Mouse (Mus musculus) ovary, postnatal 10 days (tissue): Measurements from ENCODE around the gene Rest.

ENCODE experiments used
- DNase-seq: peaks from one replicate; pipeline ENCODE4 v3.0.0; 2022; ENCODE audit warnings: low spot score

Rest gene

DNA sequence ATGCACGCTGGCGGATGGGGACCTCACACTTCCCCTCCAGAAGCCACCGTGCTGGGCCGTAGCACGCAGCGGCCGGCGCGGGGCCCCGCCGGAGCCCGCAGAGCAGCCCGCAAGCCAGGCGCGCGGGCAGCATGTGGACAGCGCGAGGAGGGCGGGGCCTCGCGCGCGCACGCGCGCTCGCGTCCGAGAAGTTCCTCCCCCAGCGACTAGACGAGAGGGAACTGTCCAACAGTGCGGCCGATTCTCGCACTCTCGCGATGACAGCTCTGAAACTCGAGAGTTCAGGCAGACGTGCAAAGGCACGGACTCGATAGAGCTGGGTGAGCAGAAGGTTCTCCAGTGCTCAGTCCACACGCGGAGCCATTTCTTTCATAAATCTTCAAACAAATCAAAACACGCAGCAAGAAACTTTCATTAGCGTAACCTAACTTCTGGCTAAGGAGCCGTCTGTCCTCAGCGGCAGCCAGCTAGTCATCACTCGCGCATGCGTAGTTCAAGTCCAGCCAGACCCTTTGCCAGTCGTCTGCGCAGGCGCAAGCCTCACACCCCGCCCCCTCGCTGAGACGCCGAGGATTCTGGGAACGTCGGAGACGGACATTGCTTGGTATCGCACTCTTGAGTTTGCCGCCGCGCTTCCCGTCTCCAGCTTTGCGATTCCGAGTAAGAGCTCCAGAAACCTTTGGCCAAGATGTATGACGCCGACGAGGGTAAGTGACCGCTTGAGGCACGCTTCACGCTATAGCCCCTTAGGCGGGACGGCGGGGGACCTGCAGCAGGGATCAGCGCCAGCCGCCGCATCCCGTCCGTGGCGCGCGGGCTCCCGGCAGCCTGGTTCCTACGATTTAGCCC is 44.9 kb downstream of the Rest start, which contains the start of the genes Noa1 and Polr2b:
Noa1 (minus strand) TSS at position 161 of the 849 bp plus-strand sequence.
Polr2b (plus strand) TSS at position 224 of the 849 bp plus-strand sequence.
- peak; percentile 99 for DNase-seq

- no peak for DNase-seq
Observed at GRCm38 (mm10) chr5:77314206-77314605, 48.9 kb downstream of the Rest start.

DNA sequence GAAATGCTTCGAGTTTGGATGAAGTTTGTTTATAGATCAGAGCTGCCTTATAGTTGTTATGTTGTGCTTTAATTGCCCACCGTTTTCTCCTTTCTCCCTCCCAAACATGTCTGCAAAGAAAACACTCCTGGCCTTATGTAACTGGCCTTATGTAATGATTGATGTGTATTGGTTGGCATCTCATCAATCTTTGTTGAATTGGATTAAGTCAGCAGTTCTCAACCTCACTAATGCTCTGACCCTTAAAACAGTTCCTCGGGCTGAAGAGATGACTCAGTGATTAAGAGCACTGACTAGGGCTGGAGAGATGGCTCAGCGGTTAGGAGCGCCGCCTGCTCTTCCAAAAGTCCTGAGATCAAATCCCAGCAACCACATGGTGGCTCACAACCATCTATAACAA is 49.7 kb downstream of the Rest start:
- no peak for DNase-seq

GRCm38 (mm10) chr5:77324936-77325335 is 59.6 kb downstream of the Rest start:
- no peak for DNase-seq

DNA sequence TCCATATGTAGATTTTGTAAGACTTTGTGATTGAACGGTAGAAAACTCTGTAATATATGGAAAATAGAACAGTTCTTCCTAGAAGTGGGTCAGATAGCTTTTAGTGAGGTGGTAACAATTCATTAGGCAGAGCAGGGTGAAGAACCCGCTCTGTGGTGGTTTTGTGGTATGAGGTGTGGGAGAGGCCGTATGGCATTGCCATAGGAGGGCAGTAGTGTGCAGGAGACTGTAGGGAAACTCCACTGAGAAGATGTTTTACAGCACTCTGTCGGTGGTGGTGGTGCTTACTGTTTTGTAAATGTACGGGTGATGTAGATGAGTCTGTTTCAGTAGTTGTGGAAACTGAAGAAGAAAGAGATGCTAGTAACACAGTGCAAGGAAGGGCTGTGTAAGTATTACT is 64.9 kb downstream of the Rest start:
- no peak for DNase-seq
